Mouse (Mus musculus) heart, adult 9 months (tissue): ENCODE results near the gene Vmn1r165.
"Not testable (repeated sequence)": the region's sequence is repeated elsewhere in the genome, so short reads cannot be mapped to it uniquely, and the experiment has no call there.

Experiments used
- DNase-seq, 2 experiments: peaks; one replicate each; pipeline ENCODE4 v3.0.0; 2022; ENCODE audit warnings: low spot score in 2 of 2

Vmn1r165 gene

DNA sequence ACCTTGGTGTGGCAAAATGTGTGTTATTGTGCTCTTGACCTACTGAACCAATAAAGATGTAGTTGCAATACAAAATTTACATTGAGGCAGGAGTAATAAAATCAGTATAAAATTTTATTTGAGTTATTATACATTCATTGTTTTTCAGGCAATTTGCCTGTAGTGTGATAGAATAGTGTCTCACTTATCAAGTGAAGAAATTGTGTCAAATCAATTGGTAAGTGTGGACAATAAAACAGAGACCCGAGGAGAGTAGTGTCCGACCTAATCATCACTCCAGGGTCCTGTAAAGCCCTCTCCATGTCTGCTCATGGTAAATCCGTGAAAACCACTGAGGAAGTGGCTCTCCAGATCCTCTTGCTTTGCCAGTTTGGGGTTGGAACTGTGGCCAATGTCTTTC, at the start of gene Vmn1r165:
Gene Vmn1r165 (plus strand): TSS at position 301 of the 400 bp plus-strand sequence.
- DNase-seq, result not testable (repeated sequence)

DNA sequence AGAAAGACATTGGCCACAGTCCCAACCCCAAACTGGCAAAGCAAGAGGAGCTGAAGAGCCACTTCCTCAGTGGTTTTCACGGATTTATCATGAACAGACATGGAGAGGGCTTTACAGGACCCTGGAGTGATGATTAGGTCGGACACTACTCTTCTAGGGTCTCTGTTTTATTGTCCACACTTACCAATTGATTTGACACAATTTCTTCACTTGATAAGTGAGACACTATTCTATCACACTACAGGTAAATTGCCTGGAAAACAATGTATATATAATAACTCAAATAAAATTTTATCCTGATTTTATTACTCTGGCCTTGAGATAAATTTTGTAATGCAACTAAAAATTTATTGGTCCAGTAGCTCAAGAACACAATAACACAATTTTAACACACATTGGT, 34.5 kb downstream of the Vmn1r165 start, which contains the start of gene Vmn1r166:
Gene Vmn1r166 (minus strand): TSS at position 101 of the 400 bp plus-strand sequence.
- DNase-seq, result not testable (repeated sequence)
